In the genomic region with DNA sequence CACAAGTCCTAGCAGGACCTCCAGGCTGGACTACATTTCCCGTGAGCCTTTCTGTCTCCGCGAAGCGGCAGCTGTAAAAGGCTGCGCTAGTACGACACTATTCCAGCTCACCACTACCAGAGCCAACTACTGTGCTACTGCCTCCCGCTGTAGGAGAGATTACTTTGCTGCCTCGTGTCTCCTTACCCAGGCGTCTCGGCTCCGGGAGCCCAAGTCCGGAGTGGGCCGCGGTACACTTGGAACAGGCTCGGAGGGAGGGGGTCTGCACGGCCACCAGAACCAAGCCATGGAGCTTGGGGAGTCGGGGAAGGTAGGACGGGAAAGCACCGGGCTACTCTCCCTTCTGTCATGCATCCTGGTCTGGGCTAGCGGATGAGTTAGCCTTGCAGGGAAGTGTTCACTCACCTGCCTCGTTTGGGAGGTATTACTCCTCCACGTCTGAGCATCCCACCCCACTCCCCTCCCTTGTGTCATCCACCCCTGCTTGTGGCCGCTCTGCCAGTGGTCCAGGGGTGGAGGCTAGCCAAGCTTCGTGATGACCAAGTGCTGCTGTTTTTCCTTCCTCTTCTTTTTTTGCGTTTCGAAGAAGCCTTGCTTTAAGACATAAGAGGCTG, we compare ENCODE assay signal across 8 mouse cellular contexts. TPM values are rescaled to one million over a fixed set of nuclear protein-coding genes. Genes with fewer than 3 reads are reported as not detected.
DNase-seq lines count a peak whose midpoint lies in the region; ATAC-seq and TF ChIP-seq lines count a peak whose summit lies in the region.

No protein-coding gene starts in this region.

- TF ChIP-seq CTCF in forebrain, postnatal 0 days (IDR thresholded peaks at IDR 0.05; ENCODE audit: low read depth), result peak; percentile 58

- 1% methylated on average over 26 of the region's 26 CpGs for WGBS in forebrain, postnatal 0 days
- WGBS in neural tube, embryonic 15.5 days, result under 1% methylated on average over 26 of the region's 26 CpGs

- peaks cover 4% of the 10 kb centered on the region; the same call in 1 of the 2 replicates for H3K36me3 ChIP-seq in forebrain, postnatal 0 days (ENCODE audit: insufficient read depth)
- no peaks in the 10 kb centered on the region for H3K36me3 ChIP-seq in neural tube, embryonic 15.5 days

- ATAC-seq in forebrain, postnatal 0 days, result peak; percentile 99
- ATAC-seq in neural tube, embryonic 15.5 days (ENCODE audit: low FRiP score), result peak; percentile 97

- peak; percentile 85 for DNase-seq in ES-CJ7 (ENCODE audit: low read depth, low spot score)
- peak; percentile 78 to 89 for DNase-seq in cerebellum, adult 18-20 months
- DNase-seq in forebrain, postnatal 0 days, result peak; percentile 84
- DNase-seq in heart, postnatal 36 days, result peak; percentile 79 to 82
- DNase-seq in layer of hippocampus, adult 18-20 months (ENCODE audit: low spot score in 2 of 2), result peak; percentile 75 to 87
- peak; percentile 83 to 87 for DNase-seq in lung, adult 18-20 months
- DNase-seq in thymus, adult 18-20 months, result peak; percentile 21 to 24

- no peaks in the 10 kb centered on the region for H3K27me3 ChIP-seq in forebrain, postnatal 0 days (ENCODE audit: insufficient read depth, low read length)
- no peaks in the 10 kb centered on the region for H3K27me3 ChIP-seq in neural tube, embryonic 15.5 days (replicated peaks)

- peak overlapping the region; percentile 64 for H3K4me3 ChIP-seq in forebrain, postnatal 0 days (ENCODE audit: low read depth, low read length)
- H3K4me3 ChIP-seq in neural tube, embryonic 15.5 days (replicated peaks), result peak overlapping the region; percentile 76

- peak overlapping the region; percentile 65 for H3K9ac ChIP-seq in forebrain, postnatal 0 days
- peak overlapping the region; percentile 69 for H3K9ac ChIP-seq in neural tube, embryonic 15.5 days (replicated peaks)

- H3K27ac ChIP-seq in forebrain, postnatal 0 days (ENCODE audit: low read depth, low read length), result no peak overlapping the region
- peak overlapping the region; percentile 81 for H3K27ac ChIP-seq in neural tube, embryonic 15.5 days (replicated peaks)

- H3K4me1 ChIP-seq in forebrain, postnatal 0 days (ENCODE audit: insufficient read depth), result peaks cover 4% of the 10 kb centered on the region
- peaks cover 12% of the 10 kb centered on the region for H3K4me1 ChIP-seq in neural tube, embryonic 15.5 days

- intact Hi-C loops in heart, postnatal 36 days (cut with DNase I), result loop anchor here (1.0 to 2.0 kb wide), 2 partner anchors 60 to 108 kb away; partner anchors contain the start of gene Zfp467

- H3K9me3 ChIP-seq in forebrain, postnatal 0 days (ENCODE audit: low read length), result no peaks in the 10 kb centered on the region
- H3K9me3 ChIP-seq in neural tube, embryonic 15.5 days (replicated peaks), result no peaks in the 10 kb centered on the region

- peak overlapping the region; percentile 90 for H3K4me2 ChIP-seq in forebrain, postnatal 0 days (ENCODE audit: low read depth)
- peak overlapping the region; percentile 77 for H3K4me2 ChIP-seq in neural tube, embryonic 15.5 days

RNA-seq across cellular contexts. Expression of gene Atp6v0e2, which starts 33.1 kb away (rescaled TPM):
- total RNA-seq in forebrain, postnatal 0 days (2014; rRNA removed), result 288 and 325 TPM in 2 replicates
- polyA plus RNA-seq in forebrain, postnatal 0 days (2015; fragmentation: Nextera tagmentation; extraction: Ambion mirVana), result 384 and 414 TPM in 2 replicates
- total RNA-seq in heart, postnatal 36 days (2021), result 10 to 100 TPM; 18.7 to 20.9 TPM
- total RNA-seq in layer of hippocampus, adult 18-20 months (2021), result 100 to 1,000 TPM; 440 to 446 TPM
- polyA plus RNA-seq in neural tube, embryonic 15.5 days (2015; fragmentation: Nextera tagmentation; extraction: Ambion mirVana), result 295 and 349 TPM in 2 replicates

RNA-seq across cellular contexts. Expression of gene Lrrc61, which starts 50.2 kb away (rescaled TPM):
- total RNA-seq in forebrain, postnatal 0 days (2014; rRNA removed), result 27.5 and 28.7 TPM in 2 replicates
- 16.8 and 20.9 TPM in 2 replicates for polyA plus RNA-seq in forebrain, postnatal 0 days (2015; fragmentation: Nextera tagmentation; extraction: Ambion mirVana)
- total RNA-seq in heart, postnatal 36 days (2021), result 10 to 100 TPM; 16.7 to 26.6 TPM
- 10 to 100 TPM; 32.3 to 37.6 TPM for total RNA-seq in layer of hippocampus, adult 18-20 months (2021)
- 21.6 and 24.0 TPM in 2 replicates for polyA plus RNA-seq in neural tube, embryonic 15.5 days (2015; fragmentation: Nextera tagmentation; extraction: Ambion mirVana)

RNA-seq across cellular contexts. Expression of gene Sspo, which starts 56.3 kb away (rescaled TPM):
- 0.24 and 1.3 TPM in 2 replicates for total RNA-seq in forebrain, postnatal 0 days (2014; rRNA removed)
- polyA plus RNA-seq in forebrain, postnatal 0 days (2015; fragmentation: Nextera tagmentation; extraction: Ambion mirVana), result 0.08 and 0.27 TPM in 2 replicates
- under 1 TPM; 0.41 to 0.53 TPM for total RNA-seq in heart, postnatal 36 days (2021)
- under 1 TPM; 0.56 to 0.74 TPM for total RNA-seq in layer of hippocampus, adult 18-20 months (2021)
- 0.34 and 0.54 TPM in 2 replicates for polyA plus RNA-seq in neural tube, embryonic 15.5 days (2015; fragmentation: Nextera tagmentation; extraction: Ambion mirVana)

RNA-seq across cellular contexts. Expression of gene Zfp467, which starts 58.7 kb away (rescaled TPM):
- 19.2 and 28.6 TPM in 2 replicates for total RNA-seq in forebrain, postnatal 0 days (2014; rRNA removed)
- polyA plus RNA-seq in forebrain, postnatal 0 days (2015; fragmentation: Nextera tagmentation; extraction: Ambion mirVana), result 39.6 and 40.4 TPM in 2 replicates
- total RNA-seq in heart, postnatal 36 days (2021), result 10 to 100 TPM; 10.8 to 15.4 TPM
- total RNA-seq in layer of hippocampus, adult 18-20 months (2021), result 10 to 100 TPM; 22.3 TPM
- 27.6 and 33.6 TPM in 2 replicates for polyA plus RNA-seq in neural tube, embryonic 15.5 days (2015; fragmentation: Nextera tagmentation; extraction: Ambion mirVana)

Comparison
In these comparisons a context has a peak if more than half of its experiments do, and no peak if none do; other contexts are left out.
1. DNase-seq: peak in every context shown above with its lines; median percentile 85 in ES-CJ7; 85 in lung, adult 18-20 months; 84 in forebrain, postnatal 0 days; 84 in cerebellum, adult 18-20 months; 81 in layer of hippocampus, adult 18-20 months; 80 in heart, postnatal 36 days; 22 in thymus, adult 18-20 months.
2. RNA of gene Atp6v0e2, which starts 33.1 kb away (total RNA-seq): 440 to 446 TPM in layer of hippocampus, adult 18-20 months and 288 to 325 TPM in forebrain, postnatal 0 days; 18.7 to 20.9 TPM in heart, postnatal 36 days; every median in the first group is over 10 times any median in the second.